ENCODE assay signal across 16 mouse cellular contexts in the genomic region with DNA sequence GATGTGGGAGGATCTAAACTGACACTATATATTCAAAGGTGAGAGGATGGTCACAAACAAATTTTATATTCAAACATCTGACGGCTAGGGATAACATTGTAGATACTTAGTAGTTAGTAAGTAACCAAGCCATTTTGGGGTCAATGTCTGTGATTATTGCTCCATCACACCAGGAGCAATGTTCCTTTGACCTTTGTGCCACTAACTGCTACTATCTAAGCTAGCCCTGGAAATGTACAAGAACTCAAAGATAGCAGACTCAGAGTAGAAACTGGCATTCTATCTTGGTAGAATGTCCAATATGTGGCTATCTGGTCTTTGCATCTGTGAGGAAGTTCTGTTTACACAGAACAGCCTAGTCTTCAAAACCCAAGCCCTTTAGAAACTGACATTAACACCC.
A peak's percentile ranks its signal among the peaks of the same experiment; 100 is the strongest.
DNase-seq lines count a peak whose midpoint lies in the region; ATAC-seq and TF ChIP-seq lines count a peak whose summit lies in the region.
"Had no signal": no experiment of that assay in that cellular context is flagged by ENCODE, and none has a peak within 500 bp of the region (broad histone marks: within the 10 kb centered on the region; RNA-seq: fewer than 3 reads in every experiment).

No protein-coding gene starts in this region.

- TF ChIP-seq POLR2A in kidney, adult 2 months (IDR thresholded peaks at IDR 0.05; ENCODE audit: low read depth, low read length) = no peak

- H3K4me2 ChIP-seq in kidney, embryonic 15.5 days = no peak overlapping the region
- no peak overlapping the region for H3K4me2 ChIP-seq in liver, embryonic 14.5 days (ENCODE audit: low read depth)
- H3K4me2 ChIP-seq: embryonic facial prominence, embryonic 15.5 days; heart, embryonic 13.5 days; hindbrain, embryonic 15.5 days had no signal

- no peak for TF ChIP-seq EP300 in liver, embryonic 14.5 days (IDR thresholded peaks at IDR 0.05; ENCODE audit: low read depth)

- no peaks in the 10 kb centered on the region for H3K4me1 ChIP-seq in kidney, adult 2 months (ENCODE audit: control insufficient read depth, insufficient read depth, low read length)
- H3K4me1 ChIP-seq in kidney, embryonic 15.5 days = peaks cover 11% of the 10 kb centered on the region
- peaks cover 0 to 9% of the 10 kb centered on the region in 2 experiments; a peak in 2 of 4 replicates for H3K4me1 ChIP-seq in liver, embryonic 14.5 days (replicated peaks; ENCODE audit: control insufficient read depth in 2 of 2, insufficient read depth in 2 of 2, low read length in 1 of 2)
- H3K4me1 ChIP-seq: embryonic facial prominence, embryonic 15.5 days; hindbrain, embryonic 15.5 days had no signal

- TF ChIP-seq CTCF in kidney, adult 2 months (conservative IDR thresholded peaks at IDR 0.05; ENCODE audit: insufficient read depth, insufficient read length, low read depth, low read length) = no peak
- no peak for TF ChIP-seq CTCF in liver, embryonic 14.5 days (IDR thresholded peaks at IDR 0.05; ENCODE audit: low read depth)

- DNase-seq in kidney, adult 2 months = peak; percentile 13
- peak; percentile 41 for DNase-seq in 416B (ENCODE audit: low read depth)
- peak in 2 of 3 experiments; percentile 6 to 12 for DNase-seq in liver, embryonic 14.5 days (ENCODE audit: low read depth in 3 of 3, low spot score in 3 of 3)
- peak; percentile 13 for DNase-seq in yolk sac, embryonic 10.5 days (ENCODE audit: low spot score)
- no peak for DNase-seq in gastrocnemius, postnatal 4 days (ENCODE audit: low spot score in 2 of 2)
- DNase-seq: gastrocnemius, adult 2 months; gastrocnemius, postnatal 25 days; heart, postnatal 36 days had no signal

- H3K27me3 ChIP-seq in kidney, adult 2 months (replicated peaks; ENCODE audit: control insufficient read depth, insufficient read depth, low read length) = no peaks in the 10 kb centered on the region
- H3K27me3 ChIP-seq in kidney, embryonic 15.5 days = no peaks in the 10 kb centered on the region
- H3K27me3 ChIP-seq in liver, embryonic 14.5 days (ENCODE audit: control insufficient read depth, insufficient read depth, low read length) = no peaks in the 10 kb centered on the region
- H3K27me3 ChIP-seq: embryonic facial prominence, embryonic 15.5 days; heart, embryonic 13.5 days; hindbrain, embryonic 15.5 days had no signal

- H3K27ac ChIP-seq in kidney, adult 2 months (ENCODE audit: insufficient read depth, low read depth, low read length) = no peak overlapping the region
- H3K27ac ChIP-seq in kidney, embryonic 15.5 days = no peak overlapping the region
- H3K27ac ChIP-seq in liver, embryonic 14.5 days = no peak overlapping the region
- H3K27ac ChIP-seq: embryonic facial prominence, embryonic 15.5 days; forebrain, embryonic 10.5 days; gastrocnemius, adult 2 months; heart, embryonic 13.5 days; hindbrain, embryonic 15.5 days had no signal

- no peak overlapping the region for H3K9ac ChIP-seq in kidney, embryonic 15.5 days
- no peak overlapping the region for H3K9ac ChIP-seq in liver, embryonic 14.5 days (replicated peaks)
- H3K9ac ChIP-seq: embryonic facial prominence, embryonic 15.5 days; heart, embryonic 13.5 days; hindbrain, embryonic 15.5 days had no signal

- 55% methylated on average over 1 of the region's 1 CpGs for WGBS in kidney, adult 2 months
- 93% methylated on average over 1 of the region's 1 CpGs for WGBS in kidney, embryonic 15.5 days
- WGBS in liver, embryonic 14.5 days (ENCODE audit: insufficient replicate concordance) = 57% methylated on average over 1 of the region's 1 CpGs

- no peak overlapping the region for H3K4me3 ChIP-seq in kidney, adult 2 months (ENCODE audit: insufficient read depth, low read depth, low read length)
- H3K4me3 ChIP-seq in kidney, embryonic 15.5 days (replicated peaks) = no peak overlapping the region
- H3K4me3 ChIP-seq in liver, embryonic 14.5 days (ENCODE audit: insufficient read depth in 1 of 2, low read depth in 2 of 2, low read length in 2 of 2) = no peak overlapping the region
- H3K4me3 ChIP-seq: embryonic facial prominence, embryonic 15.5 days; erythroblast, embryonic 14.5 days; forebrain, embryonic 10.5 days; gastrocnemius, adult 2 months; heart, embryonic 13.5 days; hindbrain, embryonic 15.5 days had no signal

- ATAC-seq in kidney, embryonic 15.5 days (replicated peaks; ENCODE audit: low FRiP score) = no peak
- no peak for ATAC-seq in liver, embryonic 14.5 days (ENCODE audit: insufficient read depth)
- no peak for ATAC-seq in monocyte, adult 5-6 weeks (replicated peaks; ENCODE audit: insufficient number of reproducible peaks, low FRiP score, low TSS enrichment, poor library complexity, severe bottlenecking)
- ATAC-seq: forebrain, embryonic 14.5 days had no signal

- no peaks in the 10 kb centered on the region for H3K36me3 ChIP-seq in kidney, adult 2 months (ENCODE audit: control insufficient read depth, insufficient read depth, low read length)
- no peaks in the 10 kb centered on the region for H3K36me3 ChIP-seq in kidney, embryonic 15.5 days
- H3K36me3 ChIP-seq in liver, embryonic 14.5 days (replicated peaks; ENCODE audit: control insufficient read depth, insufficient read depth, low read depth) = no peaks in the 10 kb centered on the region
- H3K36me3 ChIP-seq: embryonic facial prominence, embryonic 15.5 days; heart, embryonic 13.5 days; hindbrain, embryonic 15.5 days had no signal

- H3K9me3 ChIP-seq in kidney, embryonic 15.5 days (replicated peaks) = no peaks in the 10 kb centered on the region
- H3K9me3 ChIP-seq in liver, embryonic 14.5 days (ENCODE audit: control insufficient read depth, low read length) = no peaks in the 10 kb centered on the region
- H3K9me3 ChIP-seq: embryonic facial prominence, embryonic 15.5 days; forebrain, embryonic 10.5 days; hindbrain, embryonic 15.5 days had no signal

Comparison
In these comparisons a context has a peak if more than half of its experiments do, and no peak if none do; other contexts are left out.
1. DNase-seq: peak in kidney, adult 2 months (single experiment), 416B (single experiment), liver, embryonic 14.5 days (2 of 3) and yolk sac, embryonic 10.5 days (single experiment); none in gastrocnemius, postnatal 4 days (0 of 2).